Mouse (Mus musculus) olfactory bulb, adult 2 months (tissue): ENCODE measurements around the gene Pon3.

Source experiments
- CTCF ChIP-seq: fragments of 200-500 bp; IDR thresholded peaks from 2 replicates; pipeline ENCODE4 v1.5.1; 2012; ENCODE audit warnings: low read depth, mild to moderate bottlenecking, low read length, moderate library complexity; ENCODE audit not compliant: insufficient read depth
- POLR2A ChIP-seq: fragments of 200-500 bp; IDR thresholded peaks from 2 replicates; pipeline ENCODE4 v1.6.1; 2012; ENCODE audit warnings: mild to moderate bottlenecking, low read depth, low read length, moderate library complexity; ENCODE audit not compliant: insufficient read depth

DNA sequence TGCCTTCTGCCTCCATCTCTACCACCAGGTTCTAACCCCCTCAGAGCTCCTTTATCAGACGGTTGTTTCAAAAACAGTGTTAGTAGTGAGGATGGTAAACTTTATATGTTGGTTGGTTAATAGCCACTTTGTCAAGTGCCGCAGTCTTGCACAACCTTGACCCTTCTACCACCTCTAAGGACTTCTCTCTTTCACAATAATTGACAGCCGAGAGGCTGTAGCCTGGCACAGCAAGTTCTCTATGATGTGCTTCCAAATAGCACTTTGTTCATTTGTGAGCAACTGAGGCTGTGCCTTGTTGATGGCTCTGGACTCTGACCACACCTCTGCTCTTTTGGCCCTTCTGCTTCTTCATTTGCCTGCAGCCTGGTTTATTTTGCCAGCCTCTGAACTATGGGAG, 56.2 kb downstream of the Pon3 start:
- TF ChIP-seq CTCF: no peak
- TF ChIP-seq POLR2A: no peak
